Mouse (Mus musculus) lung, adult 2 months (tissue): ENCODE measurements at regions not wholly inside any gene's neighbourhood (a gene's known extent, or its start where the extent isn't known, plus 50 kb on each side); places are given as distances from the start of the nearest gene placed in this dataset.
A peak's percentile ranks its signal among the peaks of the same experiment; 100 is the strongest.

Experiments used
- DNase-seq: peaks from one replicate; pipeline ENCODE4 v3.0.0; 2022
- H3K4me1 ChIP-seq: fragments of 200-500 bp; 2 replicates; pipeline ENCODE4 v1.6.1; 2011; ENCODE audit warnings: low read length; ENCODE audit not compliant: control insufficient read depth, insufficient read depth
- H3K4me3 ChIP-seq: fragments of 200-500 bp; replicated peaks from 2 replicates; pipeline ENCODE3; 2011; ENCODE audit warnings: low read depth, mild to moderate bottlenecking, control low read depth, low read length; ENCODE audit errors: extremely low read depth
- CTCF ChIP-seq: fragments of 200-500 bp; IDR thresholded peaks from 2 replicates; pipeline ENCODE4 v1.5.1; 2011; ENCODE audit warnings: mild to moderate bottlenecking, low read length, control low read depth; ENCODE audit not compliant: insufficient read depth
- POLR2A ChIP-seq: fragments of 200-500 bp; IDR thresholded peaks from 2 replicates; pipeline ENCODE4 v1.6.1; 2011; ENCODE audit warnings: low read depth, mild to moderate bottlenecking, control low read depth, low read length, borderline replicate concordance; ENCODE audit errors: extremely low read depth
- WGBS: fragments of 180-500 bp; shearing (Covaris S2); methylation state at CpG from one replicate; pipeline ENCODE4 v1.1.7; 2018; 5-methylcytosine and 5-hydroxymethylcytosine counted together

DNA sequence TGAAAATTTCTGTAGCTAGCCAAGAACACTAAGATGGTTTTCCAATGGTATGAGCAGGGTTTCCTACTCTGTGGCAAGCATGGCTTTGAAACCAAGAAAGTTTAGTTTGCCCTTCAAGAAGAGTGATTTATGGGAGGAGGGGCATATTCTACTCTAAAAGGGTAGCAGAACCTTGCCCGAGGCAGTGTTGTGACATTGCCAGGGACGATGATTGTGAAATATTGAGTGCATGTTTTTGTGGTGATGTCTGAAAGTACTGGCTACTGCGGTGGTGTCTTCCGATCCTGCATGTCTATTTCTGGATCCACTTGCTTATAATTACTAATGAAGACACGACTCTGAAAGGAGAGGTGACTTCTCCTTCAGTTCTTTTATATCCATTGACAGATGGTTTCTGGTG is 439.1 kb upstream of the Mef2c start:
- Histone ChIP-seq H3K4me1 (no peaks in the 10 kb centered on the region), H3K4me3 (no peak overlapping the region)
- 47% methylated on average over 5 of the region's 5 CpGs for WGBS
- DNase-seq: peak; percentile 11
- no peak for TF ChIP-seq CTCF
- TF ChIP-seq POLR2A: no peak

DNA sequence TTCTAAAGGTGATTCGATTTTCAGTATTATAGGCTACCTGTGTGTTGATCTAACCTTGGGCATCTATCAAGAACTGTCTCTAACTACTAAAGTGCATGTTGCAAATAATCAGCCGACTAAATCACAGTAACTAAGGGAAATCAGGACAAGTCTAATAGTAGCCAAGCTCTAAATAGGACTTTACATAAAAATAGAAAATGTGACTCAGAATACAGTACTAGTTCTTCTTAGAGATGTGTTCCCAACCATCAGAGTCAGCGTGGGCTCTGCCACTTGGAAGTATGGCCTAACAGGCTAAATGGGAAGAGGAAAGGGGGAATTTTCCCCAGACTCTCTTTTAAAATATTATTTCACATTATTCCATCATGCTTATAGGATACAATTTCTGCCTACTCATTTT is 438.6 kb upstream of the Mef2c start:
- no peak overlapping the region for H3K4me3 ChIP-seq
- no peak for DNase-seq
- WGBS: 73% methylated on average over 3 of the region's 3 CpGs
- H3K4me1 ChIP-seq: no peaks in the 10 kb centered on the region
- TF ChIP-seq CTCF (no peak), POLR2A (no peak)

DNA sequence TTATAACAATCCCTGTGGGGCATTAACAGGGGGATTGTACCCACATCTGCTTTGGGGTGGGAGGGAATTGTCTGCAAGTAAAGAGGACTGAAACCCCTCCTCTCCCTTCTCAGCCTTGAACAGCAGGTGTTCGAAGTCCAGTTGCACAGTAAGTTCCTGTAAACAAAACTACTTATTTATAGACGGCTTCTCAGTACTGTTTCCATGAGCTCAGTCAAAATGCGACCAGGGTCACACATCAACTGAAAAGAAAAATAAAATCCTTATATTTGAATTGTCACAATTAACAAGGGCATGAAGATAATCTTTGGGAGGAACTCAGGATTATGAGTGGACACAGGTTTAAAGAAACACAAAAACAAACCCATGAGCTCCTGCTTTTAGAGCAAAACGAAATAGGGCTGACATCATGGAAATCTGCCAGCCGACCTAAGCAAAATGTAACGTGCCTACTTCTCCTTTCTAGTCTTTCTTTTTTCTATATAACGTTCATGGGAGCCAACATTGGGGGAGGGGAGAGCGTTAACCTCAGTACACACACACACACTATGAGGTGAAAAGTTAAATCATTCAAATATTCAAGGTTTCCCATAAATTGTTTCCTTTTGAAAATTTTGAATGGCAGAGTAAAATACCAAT is 437.6 kb upstream of the Mef2c start:
- Histone ChIP-seq H3K4me1 (no peaks in the 10 kb centered on the region), H3K4me3 (no peak overlapping the region)
- WGBS: 41% methylated on average over 8 of the region's 8 CpGs
- DNase-seq: no peak
- TF ChIP-seq POLR2A: no peak
- TF ChIP-seq CTCF: no peak

DNA sequence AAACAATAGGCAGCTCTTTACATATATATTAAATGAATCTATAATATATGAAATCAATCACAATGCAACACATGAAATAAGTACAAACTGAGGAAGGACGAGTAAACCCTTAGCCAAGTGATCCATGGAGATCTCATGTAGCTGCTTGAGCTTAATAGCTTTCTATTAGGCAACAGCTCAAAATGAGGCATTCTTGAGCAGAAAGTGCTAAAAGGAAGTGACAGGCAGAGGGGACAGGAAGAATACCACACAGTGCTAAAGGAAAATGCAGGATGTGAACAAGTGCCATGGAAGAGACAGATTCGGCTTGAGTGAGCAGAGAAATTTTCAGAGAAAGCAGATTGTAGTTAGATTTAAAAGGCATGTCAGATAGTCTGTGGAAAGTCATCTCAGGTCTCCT is 436.3 kb upstream of the Mef2c start:
- Histone ChIP-seq H3K4me3 (no peak overlapping the region), H3K4me1 (no peaks in the 10 kb centered on the region)
- DNase-seq: no peak
- 54% methylated on average over 2 of the region's 2 CpGs for WGBS
- TF ChIP-seq CTCF (no peak), POLR2A (no peak)

DNA sequence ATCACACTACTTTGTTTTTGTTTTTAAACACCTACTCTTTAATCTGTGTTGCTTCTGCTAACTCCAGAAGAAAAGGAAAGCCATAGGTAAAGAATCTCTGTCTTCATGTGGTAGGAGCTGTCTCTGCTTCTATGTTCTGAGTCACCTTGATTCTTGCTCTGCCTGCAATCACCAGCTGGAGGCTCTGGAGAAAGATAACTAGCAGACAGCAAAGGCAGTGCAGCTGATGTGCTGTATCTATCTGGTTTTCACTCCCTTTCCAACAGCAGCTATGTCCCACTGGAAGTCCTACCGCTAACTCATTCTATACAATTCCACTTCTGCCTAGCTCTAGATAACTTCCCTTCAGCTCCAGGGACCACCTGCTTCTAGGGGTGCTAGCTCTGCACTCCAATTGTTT is 435.2 kb upstream of the Mef2c start:
- 68% methylated on average over 1 of the region's 1 CpGs for WGBS
- H3K4me3 ChIP-seq: no peak overlapping the region
- no peak for DNase-seq

DNA sequence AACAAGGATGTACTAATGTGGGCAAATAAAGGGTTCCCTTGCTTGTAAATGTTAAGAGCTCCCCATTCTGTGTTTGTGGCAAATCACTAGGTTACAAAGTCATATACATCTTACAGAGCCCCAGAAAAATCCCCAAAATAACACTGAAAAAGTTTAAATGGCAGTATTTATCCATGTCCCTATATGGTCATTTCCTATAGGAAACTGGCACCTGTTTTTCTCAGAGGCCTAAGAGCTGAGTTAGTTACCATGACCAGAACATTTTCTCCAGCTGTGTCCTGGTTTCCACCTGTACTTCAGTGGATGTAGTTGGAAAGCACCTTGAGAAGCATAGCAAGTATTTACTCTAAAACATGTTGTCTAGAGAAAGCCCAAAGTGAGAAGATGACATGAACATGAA is 434.5 kb upstream of the Mef2c start:
- Histone ChIP-seq H3K4me1 (no peaks in the 10 kb centered on the region), H3K4me3 (no peak overlapping the region)
- no peak for DNase-seq
- TF ChIP-seq CTCF (no peak), POLR2A (no peak)

More for the DNA sequence above, 435.2 kb upstream of the Mef2c start:
- H3K4me1 ChIP-seq: no peaks in the 10 kb centered on the region
- no peak for TF ChIP-seq POLR2A
- TF ChIP-seq CTCF: no peak

DNA sequence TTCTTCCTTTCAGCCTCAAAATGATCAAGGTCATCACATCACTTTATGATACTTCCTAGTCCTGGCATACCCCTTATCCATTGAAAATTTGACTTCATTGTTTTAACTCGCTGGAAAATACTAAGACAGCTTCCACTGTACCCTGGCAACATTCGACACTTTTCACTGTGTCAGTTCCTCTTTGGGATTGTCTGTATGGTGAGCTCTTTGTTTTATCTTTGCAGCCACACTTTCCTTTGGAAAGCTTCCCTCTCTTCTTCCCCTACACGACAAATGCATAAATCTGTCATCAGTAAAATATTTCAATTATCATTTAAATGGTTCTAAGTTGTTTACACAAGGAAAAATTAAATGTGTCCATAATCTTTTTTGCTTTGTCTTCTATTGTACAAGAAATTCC is 431.8 kb upstream of the Mef2c start:
- H3K4me1 ChIP-seq: no peaks in the 10 kb centered on the region
- no peak overlapping the region for H3K4me3 ChIP-seq
- TF ChIP-seq POLR2A (no peak), CTCF (no peak)
- no peak for DNase-seq
- 18% methylated on average over 3 of the region's 3 CpGs for WGBS

DNA sequence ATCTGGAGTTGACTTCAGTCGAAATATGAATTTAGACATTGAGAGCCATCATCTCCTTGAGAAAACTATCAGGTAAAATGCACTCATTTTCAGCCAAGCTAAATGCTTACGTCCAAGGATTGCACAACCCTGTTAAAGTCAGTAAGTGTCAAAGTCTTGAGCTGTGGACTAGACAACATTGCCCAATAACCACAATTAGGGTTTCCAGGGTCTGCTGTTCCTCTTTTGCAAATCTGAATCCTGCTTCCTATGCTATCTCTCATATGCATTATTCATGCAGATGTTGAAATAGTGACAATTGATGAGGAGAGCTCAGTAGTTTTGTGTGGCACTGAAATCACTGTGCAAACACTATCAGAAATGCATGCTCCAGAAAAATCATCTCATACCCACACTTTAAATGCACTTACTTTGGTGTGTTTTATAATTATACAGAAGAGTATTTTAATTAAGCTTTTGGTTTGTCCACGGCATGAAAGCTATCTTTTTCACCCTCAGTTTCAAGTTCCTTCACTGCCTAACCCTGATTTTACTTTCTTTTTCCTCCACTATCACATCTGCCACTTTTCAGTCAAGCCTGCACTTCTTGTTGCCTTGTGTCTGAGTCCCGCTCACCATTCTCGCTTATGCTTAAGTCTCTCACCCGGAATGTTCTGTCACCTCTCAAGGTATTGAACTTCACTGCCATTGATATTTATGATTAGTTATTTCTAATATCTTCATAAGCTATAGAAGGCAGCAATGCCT is 429.4 kb upstream of the Mef2c start:
- DNase-seq: no peak
- Histone ChIP-seq H3K4me3 (no peak overlapping the region), H3K4me1 (no peaks in the 10 kb centered on the region)
- 73% methylated on average over 6 of the region's 6 CpGs for WGBS
- TF ChIP-seq POLR2A: no peak
- TF ChIP-seq CTCF: no peak

DNA sequence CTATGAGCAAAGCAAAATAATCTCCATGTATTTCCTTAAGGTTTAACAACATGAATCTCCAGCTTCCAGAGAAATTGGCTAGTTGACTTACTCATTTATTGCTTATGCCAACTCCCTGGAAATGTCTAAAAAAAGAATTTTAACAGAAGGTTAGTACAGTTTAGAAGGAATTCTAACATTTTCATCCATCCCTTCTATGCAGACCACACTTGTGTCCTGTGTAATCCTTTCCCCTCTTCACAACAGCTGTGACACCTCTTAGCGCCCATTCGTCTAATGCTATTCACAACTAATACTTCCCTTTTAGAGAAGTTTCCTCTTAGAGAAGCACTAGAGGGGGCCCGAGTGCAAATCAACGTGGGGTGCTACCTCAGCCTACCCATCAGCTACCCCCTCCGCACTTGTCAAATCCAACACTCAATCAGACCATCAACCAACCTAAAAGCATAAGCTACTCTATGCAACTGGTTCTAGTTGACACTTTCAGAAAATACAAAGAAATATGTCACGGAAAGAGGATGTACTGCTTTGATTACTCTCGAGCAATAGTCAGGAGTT is 428.4 kb upstream of the Mef2c start:
- TF ChIP-seq POLR2A: no peak
- TF ChIP-seq CTCF: no peak
- 51% methylated on average over 7 of the region's 7 CpGs for WGBS
- Histone ChIP-seq H3K4me3 (no peak overlapping the region), H3K4me1 (no peaks in the 10 kb centered on the region)
- DNase-seq: no peak

DNA sequence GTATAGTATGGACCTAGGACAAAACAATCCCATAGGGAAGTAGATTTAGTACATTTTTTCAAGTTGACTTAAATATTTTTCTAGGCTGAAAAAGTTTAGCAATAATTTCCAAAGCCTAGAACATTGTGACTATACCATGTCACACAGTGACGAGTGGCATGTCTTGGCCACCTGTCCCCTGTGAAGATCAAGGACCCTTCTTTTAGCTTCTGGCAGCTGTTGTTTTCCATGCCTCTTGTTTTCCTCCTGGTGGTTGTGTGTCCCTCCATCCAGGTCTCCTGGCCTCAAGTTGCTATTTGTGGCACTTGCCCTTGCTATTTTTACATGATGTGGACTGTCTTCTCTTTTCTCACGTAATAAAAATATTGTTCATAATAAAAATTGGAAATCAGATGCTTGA is 427.2 kb upstream of the Mef2c start:
- 77% methylated on average over 2 of the region's 2 CpGs for WGBS
- DNase-seq: no peak

More for the DNA sequence above, 427.2 kb upstream of the Mef2c start:
- Histone ChIP-seq H3K4me3 (no peak overlapping the region), H3K4me1 (no peaks in the 10 kb centered on the region)
- TF ChIP-seq CTCF (no peak), POLR2A (no peak)
